Mouse (Mus musculus) CH12.LX (cell line): Measurements from ENCODE around the gene Foxl2.

Experiments used
- CHD1 ChIP-seq: IDR thresholded peaks from 2 replicates; pipeline ENCODE4 v1.6.1; 2012; ENCODE audit warnings: low read depth, low read length, improper control_type of control experiment, inconsistent platforms
- CTCF ChIP-seq, 2 experiments: IDR thresholded peaks in 1 of 2; conservative IDR thresholded peaks in 1 of 2; 2 replicates each; pipeline ENCODE4 v1.5.1; 2011 to 2012; ENCODE audit warnings: low read depth in 2 of 2, low read length in 2 of 2, improper control_type of control experiment in 1 of 2, inconsistent platforms in 1 of 2, mild to moderate bottlenecking in 1 of 2, moderate library complexity in 1 of 2
- E2F4 ChIP-seq: IDR thresholded peaks from 2 replicates; pipeline ENCODE4 v1.6.1; 2011; ENCODE audit warnings: low read depth, low read length, improper control_type of control experiment; ENCODE audit not compliant: insufficient replicate concordance
- EP300 ChIP-seq: IDR thresholded peaks from 2 replicates; pipeline ENCODE4 v1.6.1; 2011; ENCODE audit warnings: low read length, improper control_type of control experiment
- ETS1 ChIP-seq: conservative IDR thresholded peaks from 2 replicates; pipeline ENCODE4 v1.6.1; 2012; ENCODE audit warnings: low read depth, mild to moderate bottlenecking, inconsistent platforms, low read length, improper control_type of control experiment, moderate library complexity
- MAFK ChIP-seq: IDR thresholded peaks from 2 replicates; pipeline ENCODE4 v1.6.1; 2011; ENCODE audit warnings: low read length, improper control_type of control experiment; ENCODE audit not compliant: insufficient replicate concordance
- POLR2A ChIP-seq: IDR thresholded peaks from 2 replicates; pipeline ENCODE4 v1.6.1; 2011; ENCODE audit warnings: low read depth, mild to moderate bottlenecking, improper control_type of control experiment, low read length
- SIN3A ChIP-seq: IDR thresholded peaks from 2 replicates; pipeline ENCODE4 v1.6.1; 2012; ENCODE audit warnings: low read length, improper control_type of control experiment, inconsistent platforms
- TCF12 ChIP-seq: IDR thresholded peaks from 2 replicates; pipeline ENCODE4 v1.6.1; 2014; ENCODE audit warnings: low read depth, mild to moderate bottlenecking, inconsistent platforms, low read length, improper control_type of control experiment
- ZNF384 ChIP-seq: IDR thresholded peaks from 2 replicates; pipeline ENCODE4 v1.6.1; 2012; ENCODE audit warnings: low read depth, low read length, improper control_type of control experiment, inconsistent platforms

GRCm38 (mm10) chr9:98973561-98973960, 18.5 kb downstream of the Foxl2 start:
- no peak for TF ChIP-seq EP300
- TF ChIP-seq CTCF (conservative IDR thresholded peaks at IDR 0.05 in 1 of 2, IDR thresholded peaks at IDR 0.05 in 1 of 2; ENCODE audit: low read depth in 2 of 2, low read length in 2 of 2) = no peak
- no peak for TF ChIP-seq TCF12
- no peak for TF ChIP-seq POLR2A
- no peak for TF ChIP-seq ZNF384
- TF ChIP-seq SIN3A = no peak
- TF ChIP-seq E2F4 = no peak
- no peak for TF ChIP-seq MAFK
- TF ChIP-seq CHD1 = no peak
- no peak for TF ChIP-seq ETS1
